Mouse (Mus musculus) embryonic facial prominence, embryonic 11.5 days (tissue): ENCODE measurements around the gene Stk39. TPM values are rescaled to one million over a fixed set of nuclear protein-coding genes. Genes with fewer than 3 reads are reported as not detected.
A peak's percentile ranks its signal among the peaks of the same experiment; 100 is the strongest.

ENCODE experiments used
- ATAC-seq: fragments of 200-750 bp; cut with Nextera tagmentation; replicated peaks from 2 replicates; pipeline ENCODE4 v1.8.0; 2017; ENCODE audit warnings: low read depth; ENCODE audit not compliant: insufficient number of reproducible peaks, low FRiP score, low TSS enrichment
- DNase-seq: peaks from one replicate; pipeline ENCODE4 v3.0.0-alpha.2; 2015; ENCODE audit warnings: low spot score
- H3K27ac ChIP-seq: fragments of 300-500 bp; sonication (generic); replicated peaks from 2 replicates; pipeline ENCODE4 v1.5.1; 2014; ENCODE audit warnings: mild to moderate bottlenecking, low read depth, low read length, control low read depth
- H3K27me3 ChIP-seq: fragments of 300-500 bp; sonication (generic); 2 replicates; pipeline ENCODE4 v1.6.1; 2014; ENCODE audit warnings: mild to moderate bottlenecking, low read length, moderate library complexity, mixed read lengths; ENCODE audit not compliant: control insufficient read depth, insufficient read depth
- H3K36me3 ChIP-seq: fragments of 300-500 bp; sonication (generic); replicated peaks from 2 replicates; pipeline ENCODE4 v1.6.1; 2014; ENCODE audit warnings: low read depth, mild to moderate bottlenecking, low read length, moderate library complexity, mixed read lengths; ENCODE audit not compliant: control insufficient read depth, insufficient read depth
- H3K4me1 ChIP-seq: fragments of 300-500 bp; sonication (generic); 2 replicates; pipeline ENCODE4 v1.6.1; 2014; ENCODE audit warnings: low read length, mixed read lengths; ENCODE audit not compliant: control insufficient read depth, insufficient read depth
- H3K4me2 ChIP-seq: fragments of 300-500 bp; sonication (generic); 2 replicates; pipeline ENCODE4 v1.6.1; 2014; ENCODE audit warnings: low read depth, mild to moderate bottlenecking, control low read depth, low read length, moderate library complexity
- H3K4me3 ChIP-seq: fragments of 300-500 bp; sonication (generic); 2 replicates; pipeline ENCODE4 v1.5.1; 2014; ENCODE audit warnings: low read depth, low read length, control low read depth
- H3K9ac ChIP-seq: fragments of 300-500 bp; sonication (generic); replicated peaks from 2 replicates; pipeline ENCODE4 v1.6.1; 2014; ENCODE audit warnings: mild to moderate bottlenecking, control low read depth, low read length
- H3K9me3 ChIP-seq: fragments of 300-500 bp; sonication (generic); replicated peaks from 2 replicates; pipeline ENCODE4 v1.6.1; 2016; ENCODE audit warnings: mild to moderate bottlenecking, low read length, inconsistent platforms, mixed read lengths; ENCODE audit not compliant: control insufficient read depth
- whole genome bisulfite sequencing: fragments of 180-500 bp; shearing (Covaris S2); extraction: QIAGEN DNeasy Blood & Tissue Kit; methylation state at CpG from one replicate; pipeline ENCODE4 v1.1.7; 2014; 5-methylcytosine and 5-hydroxymethylcytosine counted together
- polyA plus RNA-seq: library from polyadenylated mRNA; unstranded; fragments of >200 nt; fragmentation: Nextera tagmentation; extraction: Ambion mirVana; gene quantifications from 2 replicates; pipeline ENCODE4 v1.2.1, GENCODE M21; 2014

The Stk39 gene
- polyA plus RNA-seq, 1 experiment from 2014 or later, result 26.9 TPM

- no peak for ATAC-seq
- Histone ChIP-seq H3K9me3 (no peaks in the 10 kb centered on the region), H3K4me3 (no peak overlapping the region), H3K27me3 (no peaks in the 10 kb centered on the region), H3K27ac (no peak overlapping the region), H3K4me1 (no peaks in the 10 kb centered on the region), H3K4me2 (no peak overlapping the region), H3K36me3 (no peaks in the 10 kb centered on the region), H3K9ac (no peak overlapping the region)
- no peak for DNase-seq
- 88% methylated on average over 6 of the region's 6 CpGs for WGBS
These were observed 56.4 kb downstream of the Stk39 start for GRCm38 (mm10) chr2:68415691-68416090.

DNA sequence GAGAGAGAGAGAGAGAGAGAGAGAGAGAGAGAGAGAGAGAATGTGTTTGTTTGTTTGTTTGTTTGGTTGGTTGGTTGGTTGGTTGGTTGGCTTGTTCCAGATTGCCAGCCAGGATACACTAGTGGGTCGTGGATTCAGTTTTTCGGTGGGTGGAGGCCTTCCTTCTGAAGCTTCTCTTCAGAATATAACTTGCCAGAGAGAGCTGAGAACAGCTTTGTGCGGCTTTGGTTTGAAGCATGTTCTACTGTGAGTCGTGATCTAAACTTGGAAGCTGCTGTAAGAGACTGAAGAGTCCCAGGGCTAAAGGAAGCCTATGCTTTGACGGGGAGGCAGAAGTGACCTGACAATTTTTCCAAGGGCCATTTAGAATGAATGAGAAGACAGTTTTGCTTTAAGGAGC lies 59.9 kb downstream of the Stk39 start:
- no peak for DNase-seq
- Histone ChIP-seq H3K4me1 (no peaks in the 10 kb centered on the region; the same call in 1 of the 2 replicates), H3K27me3 (no peaks in the 10 kb centered on the region), H3K36me3 (no peaks in the 10 kb centered on the region), H3K9me3 (no peaks in the 10 kb centered on the region), H3K9ac (no peak overlapping the region), H3K27ac (no peak overlapping the region), H3K4me3 (no peak overlapping the region), H3K4me2 (no peak overlapping the region)
- no peak for ATAC-seq
- WGBS, result 93% methylated on average over 5 of the region's 5 CpGs

DNA sequence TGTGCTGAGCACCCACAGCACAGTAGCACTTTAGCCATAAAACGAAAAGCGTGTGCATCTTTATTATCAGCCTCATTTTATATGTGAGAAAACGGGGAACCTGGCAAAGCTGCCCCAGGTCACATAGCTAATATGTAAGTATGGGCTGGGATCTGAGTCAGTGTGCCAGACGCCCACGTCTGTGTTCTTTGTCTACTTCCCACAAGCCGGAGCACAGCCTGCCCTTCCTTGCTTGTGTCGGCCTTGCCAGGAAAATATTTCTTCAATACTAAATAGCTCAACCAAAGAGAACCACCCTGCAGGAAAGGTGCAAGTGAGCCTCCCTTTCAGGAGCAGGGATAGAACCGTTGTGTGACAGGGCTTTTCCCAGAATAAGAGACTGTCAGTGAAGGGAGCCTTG lies 60.9 kb downstream of the Stk39 start:
- H3K36me3 ChIP-seq, result no peaks in the 10 kb centered on the region
- DNase-seq (no peak), ATAC-seq (no peak)
- H3K9me3 ChIP-seq, result no peaks in the 10 kb centered on the region
- H3K4me3 ChIP-seq, result no peak overlapping the region
- no peak overlapping the region for H3K9ac ChIP-seq
- peaks cover 3% of the 10 kb centered on the region; the same call in 1 of the 2 replicates for H3K4me1 ChIP-seq
- H3K27ac ChIP-seq, result no peak overlapping the region
- 85% methylated on average over 8 of the region's 8 CpGs for WGBS
- no peaks in the 10 kb centered on the region for H3K27me3 ChIP-seq
- no peak overlapping the region for H3K4me2 ChIP-seq

- no peaks in the 10 kb centered on the region for H3K36me3 ChIP-seq
- no peaks in the 10 kb centered on the region for H3K27me3 ChIP-seq
- H3K4me1 ChIP-seq, result peaks cover 3% of the 10 kb centered on the region; the same call in 1 of the 2 replicates
- no peak overlapping the region for H3K4me3 ChIP-seq
- H3K27ac ChIP-seq, result no peak overlapping the region
- WGBS, result 92% methylated on average over 12 of the region's 12 CpGs
- H3K9ac ChIP-seq, result no peak overlapping the region
- H3K4me2 ChIP-seq, result no peak overlapping the region
- ATAC-seq, result no peak
- DNase-seq, result no peak
- H3K9me3 ChIP-seq, result no peaks in the 10 kb centered on the region
These were observed 62.3 kb downstream of the Stk39 start for GRCm38 (mm10) chr2:68409640-68410215.

DNA sequence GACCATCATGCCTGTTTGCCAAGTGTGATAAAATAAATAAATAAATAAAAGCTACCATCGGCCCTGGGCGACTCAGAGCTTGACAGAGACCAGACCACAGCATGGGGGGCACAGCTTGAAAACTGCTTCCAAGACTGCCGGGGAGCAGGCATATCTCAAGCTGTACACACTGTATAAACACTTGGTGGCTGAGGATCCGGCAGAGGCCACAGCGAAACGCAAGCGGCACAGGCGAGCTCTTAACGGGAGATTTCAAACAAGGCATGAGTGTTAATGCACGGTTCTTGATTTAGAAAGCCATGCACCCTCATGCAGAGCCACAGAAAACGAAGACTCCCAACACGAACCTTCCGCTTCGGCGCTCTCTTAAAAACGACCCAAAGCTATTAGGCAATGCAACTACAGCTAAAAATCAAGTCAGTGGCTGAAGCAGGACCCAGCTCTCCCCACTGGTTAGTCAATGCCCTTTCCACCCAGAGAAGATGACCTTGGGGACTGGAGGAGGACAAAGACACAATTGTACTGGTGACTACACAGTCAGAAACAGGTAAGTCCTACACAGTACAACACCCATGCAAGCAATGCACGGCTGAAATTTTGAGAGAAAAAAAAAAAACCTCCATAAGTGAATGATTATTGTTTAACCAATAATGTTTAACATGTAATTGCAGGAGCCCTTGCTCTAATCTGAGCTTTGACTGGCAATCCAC lies 63.6 kb downstream of the Stk39 start:
- Histone ChIP-seq H3K9me3 (no peaks in the 10 kb centered on the region), H3K4me2 (no peak overlapping the region), H3K4me1 (peaks cover 3% of the 10 kb centered on the region; the same call in 1 of the 2 replicates), H3K36me3 (no peaks in the 10 kb centered on the region), H3K9ac (no peak overlapping the region), H3K4me3 (no peak overlapping the region), H3K27me3 (no peaks in the 10 kb centered on the region), H3K27ac (no peak overlapping the region)
- 61% methylated on average over 17 of the region's 17 CpGs for WGBS
- ATAC-seq, result no peak
- DNase-seq, result no peak

DNA sequence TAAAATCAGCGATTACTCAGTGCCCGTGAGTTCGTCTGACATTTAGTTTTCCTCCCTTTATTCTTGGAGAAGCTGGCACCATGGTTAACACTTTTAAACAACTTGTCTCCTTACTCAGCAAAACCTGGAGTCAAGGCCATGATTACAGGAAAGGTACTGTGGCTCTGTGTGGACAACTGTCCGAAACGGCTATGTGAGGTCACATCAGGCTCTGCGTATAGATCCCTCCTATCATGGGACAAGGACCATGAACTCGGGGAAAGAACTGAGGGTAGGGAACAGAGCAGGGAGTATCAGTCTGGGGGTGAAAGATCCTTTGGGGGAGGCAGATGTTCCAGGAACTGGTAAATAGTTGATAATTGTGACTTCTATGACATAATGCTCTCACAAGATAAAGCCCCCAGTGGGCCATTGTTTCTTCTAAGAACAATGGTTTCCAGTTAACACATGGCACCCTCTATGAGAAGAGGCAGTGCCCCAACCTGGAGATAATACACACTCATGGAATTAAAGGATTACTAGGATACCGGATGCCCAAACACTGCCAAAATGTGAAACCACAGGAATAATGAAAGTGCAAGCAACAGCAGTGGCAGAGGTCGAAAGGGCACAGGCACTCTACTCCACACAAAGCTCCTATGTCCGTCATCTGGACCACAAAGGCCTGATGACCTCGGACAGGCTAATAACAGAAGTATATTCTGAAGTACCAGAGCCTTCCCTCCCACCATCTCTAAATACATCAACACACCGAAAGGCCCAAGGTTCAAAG lies 64.7 kb downstream of the Stk39 start:
- no peak overlapping the region for H3K9ac ChIP-seq
- peaks cover 3% of the 10 kb centered on the region; the same call in 1 of the 2 replicates for H3K4me1 ChIP-seq
- DNase-seq (no peak), ATAC-seq (no peak)
- H3K36me3 ChIP-seq, result no peaks in the 10 kb centered on the region
- H3K9me3 ChIP-seq, result no peaks in the 10 kb centered on the region
- H3K27ac ChIP-seq, result no peak overlapping the region
- H3K4me2 ChIP-seq, result no peak overlapping the region
- no peak overlapping the region for H3K4me3 ChIP-seq
- WGBS, result 47% methylated on average over 12 of the region's 12 CpGs
- no peaks in the 10 kb centered on the region for H3K27me3 ChIP-seq

DNA sequence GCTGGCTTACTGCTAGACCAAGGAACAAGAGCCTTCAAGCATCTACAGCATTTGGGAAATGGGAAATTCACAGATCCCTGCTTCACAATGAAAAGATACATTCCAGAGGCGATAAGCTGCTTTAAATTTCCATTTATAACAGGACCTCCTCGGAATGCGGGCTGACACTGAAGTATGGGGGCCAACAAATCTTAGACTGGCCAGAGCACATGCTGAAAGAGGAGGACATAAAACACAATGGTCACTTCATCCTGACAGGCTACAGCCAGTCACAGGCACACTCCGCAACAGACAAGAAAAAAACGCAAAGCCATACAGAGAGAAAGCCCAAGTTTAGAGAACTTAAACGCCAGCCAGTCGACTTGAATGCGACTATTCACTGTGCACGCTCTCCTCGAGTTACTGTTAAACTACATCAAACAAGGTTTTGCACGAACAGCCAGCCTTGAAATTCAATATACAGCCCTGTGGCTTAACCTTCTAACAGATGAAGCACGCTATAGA lies 65.4 kb downstream of the Stk39 start:
- H3K4me2 ChIP-seq, result no peak overlapping the region

More for the DNA sequence above, 65.4 kb downstream of the Stk39 start:
- H3K9me3 ChIP-seq, result no peaks in the 10 kb centered on the region
- H3K27ac ChIP-seq, result peak overlapping the region; percentile 22; the same call in 1 of the 2 replicates
- no peaks in the 10 kb centered on the region for H3K27me3 ChIP-seq
- ATAC-seq, result no peak
- H3K9ac ChIP-seq, result no peak overlapping the region
- peak; percentile 55 for DNase-seq
- no peak overlapping the region for H3K4me3 ChIP-seq
- 21% methylated on average over 12 of the region's 12 CpGs for WGBS
- H3K36me3 ChIP-seq, result no peaks in the 10 kb centered on the region
- peaks cover 3% of the 10 kb centered on the region; the same call in 1 of the 2 replicates for H3K4me1 ChIP-seq
